Mouse (Mus musculus): ENCODE measurements at regions not wholly inside any gene's neighbourhood (a gene's known extent, or its start where the extent isn't known, plus 50 kb on each side); places are given as distances from the start of the nearest gene placed in this dataset.

DNA sequence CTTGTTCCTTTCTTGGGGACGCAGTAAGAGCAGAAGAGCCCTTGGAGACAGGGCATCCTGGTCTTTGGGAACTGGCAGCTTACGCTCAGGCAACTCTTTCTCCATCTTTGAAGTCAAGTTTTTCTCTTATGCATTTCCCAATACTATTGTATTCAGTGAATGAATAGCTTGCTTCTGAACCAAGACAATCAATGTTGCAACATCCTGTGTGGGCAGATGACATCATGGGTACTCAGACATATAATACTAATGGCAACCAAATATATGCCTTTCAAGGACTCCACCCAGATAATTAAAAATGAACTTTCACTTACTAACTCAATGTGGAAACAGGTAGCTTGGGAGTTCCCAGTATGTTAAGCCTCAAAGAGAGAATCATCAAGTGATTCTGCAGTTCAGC lies 104.6 kb downstream of the Ngf start:
- no peak for DNase-seq

DNA sequence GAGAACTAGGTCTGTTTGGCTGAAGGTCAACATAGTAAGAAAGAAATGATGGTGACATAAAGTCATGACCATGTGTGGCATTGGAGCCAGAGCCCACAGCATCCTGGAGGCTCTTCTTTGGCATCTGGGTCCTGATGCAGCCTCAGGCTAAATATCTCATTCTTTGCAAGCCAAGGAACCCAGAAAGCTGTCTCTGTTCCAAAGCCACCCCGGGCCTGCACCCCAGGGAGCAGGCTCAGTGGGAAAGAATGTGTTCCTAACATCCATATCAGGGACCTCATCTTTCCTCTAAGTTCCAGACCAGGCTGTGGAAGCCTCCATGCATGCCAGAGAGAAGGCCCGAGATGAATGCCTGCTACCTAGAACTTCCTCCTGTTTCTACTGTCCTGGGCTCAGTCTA lies 107.2 kb downstream of the Ngf start:
- no peak for DNase-seq

DNA sequence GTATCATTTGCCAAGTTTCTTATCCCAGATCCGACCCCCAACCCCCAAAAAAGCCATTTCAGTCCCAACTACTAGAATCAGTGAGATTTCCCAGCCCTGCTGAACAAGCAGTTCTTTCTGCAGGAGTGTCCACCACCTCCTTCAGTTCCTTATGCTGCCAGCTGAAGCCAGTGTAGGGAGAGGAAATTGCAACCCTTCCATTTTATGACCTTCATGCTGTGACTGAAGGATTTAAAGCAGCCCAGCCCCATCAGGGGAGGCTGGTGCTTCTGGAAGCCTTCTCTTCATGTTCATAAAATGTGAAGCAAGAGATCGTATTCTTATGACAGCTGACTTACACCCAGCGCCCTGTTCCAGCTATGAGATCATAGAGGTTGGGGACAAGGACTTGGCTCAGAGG lies 112.1 kb downstream of the Ngf start:
- no peak for DNase-seq

DNA sequence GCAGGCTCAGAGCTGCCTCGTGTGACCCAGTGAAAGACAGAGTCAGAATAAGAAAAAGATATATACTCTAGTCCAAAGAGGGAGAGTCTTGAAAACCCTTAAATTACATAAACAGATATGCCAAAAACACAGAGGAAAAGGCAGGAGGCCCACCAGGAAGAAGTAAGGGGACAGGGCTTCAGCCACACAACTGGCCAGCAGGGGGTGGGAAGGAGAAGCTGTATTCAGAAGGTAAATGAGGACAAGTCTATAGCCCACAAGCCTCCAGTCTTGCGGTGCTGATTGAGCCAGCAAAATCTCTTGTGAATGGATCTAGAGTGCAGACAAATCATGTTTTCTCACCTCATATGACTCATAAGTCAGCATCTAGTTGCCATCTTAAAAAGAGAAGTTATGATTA lies 115.4 kb downstream of the Ngf start:
- DNase-seq = no peak

DNA sequence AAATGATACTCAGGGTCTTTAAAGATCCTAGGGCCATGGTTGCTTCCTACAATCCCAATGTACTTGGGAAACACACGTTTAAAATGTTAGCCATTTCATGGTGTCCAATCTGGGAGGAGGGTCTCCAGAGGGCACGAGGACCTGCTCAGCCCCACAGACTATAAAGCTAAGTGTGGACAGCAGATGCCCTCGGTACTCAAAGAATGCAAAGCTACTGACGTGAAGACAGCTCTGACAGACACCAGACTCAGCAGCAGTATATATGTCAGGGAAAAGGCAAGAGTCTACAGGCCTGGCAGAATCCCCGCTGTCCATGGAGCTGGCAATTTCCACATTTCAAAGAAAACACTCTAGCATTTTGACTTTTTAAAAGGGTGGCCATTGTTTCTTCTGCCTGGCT lies 116.5 kb downstream of the Ngf start:
- DNase-seq = no peak

DNA sequence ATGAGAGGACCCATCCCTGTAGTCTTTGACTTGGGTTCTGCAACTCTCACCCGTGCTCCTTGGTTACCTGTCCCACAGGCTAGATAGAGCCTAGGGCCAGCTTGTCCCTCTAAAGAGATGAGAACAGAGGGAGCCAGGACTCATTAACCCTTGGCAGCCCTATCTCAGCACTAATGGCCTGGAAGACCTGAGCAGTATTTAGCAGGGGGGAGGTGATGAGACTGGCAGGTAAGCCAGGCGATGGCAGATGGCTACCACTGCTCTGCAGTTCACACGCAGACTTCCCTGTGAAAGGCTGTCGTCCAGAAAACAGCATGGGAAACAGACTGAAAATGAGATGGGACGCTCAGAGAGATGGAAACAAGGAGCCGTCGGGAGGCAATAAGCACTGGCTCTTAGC lies 122.3 kb downstream of the Ngf start:
- DNase-seq = no peak

DNA sequence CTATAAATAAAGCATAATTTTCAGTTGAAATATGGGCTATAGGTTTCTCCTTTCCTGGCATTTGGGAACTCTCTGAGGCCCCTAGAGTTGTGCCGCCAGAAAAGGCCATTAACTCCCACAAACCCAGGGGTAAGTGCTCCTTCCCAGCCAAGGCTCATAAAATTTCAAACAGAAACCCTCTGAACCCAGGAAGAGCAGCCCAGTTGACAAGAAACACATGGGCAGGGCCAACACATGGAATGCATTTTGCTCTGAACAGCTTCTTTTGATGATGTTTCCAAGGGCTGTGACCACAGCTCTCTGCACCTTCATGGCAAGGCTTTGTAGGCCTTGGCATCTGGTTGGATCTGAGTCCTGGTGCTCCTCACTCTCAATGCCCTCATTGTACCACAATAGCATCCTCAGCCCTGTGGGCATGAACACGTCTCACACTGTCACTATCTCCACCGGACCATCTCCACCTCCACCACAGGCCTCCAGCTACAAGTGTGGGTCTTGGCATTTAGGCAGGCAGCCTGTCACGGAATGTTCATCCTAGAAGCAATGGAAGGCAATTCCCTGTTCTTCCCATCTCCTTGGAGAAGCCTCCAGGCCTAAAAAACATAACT lies 127.3 kb downstream of the Ngf start:
- DNase-seq = no peak

DNA sequence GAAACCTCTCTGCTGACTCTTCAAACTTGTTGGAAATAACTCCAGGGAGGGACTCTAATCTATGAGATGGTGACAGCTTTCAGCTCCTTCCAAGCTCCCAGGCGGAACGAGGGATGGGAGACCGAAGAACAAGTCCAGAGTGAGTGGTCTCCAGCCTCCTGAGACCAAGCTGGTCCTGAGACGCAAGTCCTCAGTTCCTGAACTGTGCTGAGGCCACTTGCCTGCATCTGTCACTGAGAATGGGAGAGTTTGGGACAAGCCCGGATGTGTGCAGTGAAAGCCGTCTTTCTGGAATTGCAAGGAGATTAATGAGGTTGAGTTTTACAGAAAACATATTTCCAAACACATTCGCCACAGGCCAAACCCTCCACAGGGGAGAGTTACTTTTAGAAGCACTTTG lies 129.3 kb downstream of the Ngf start:
- DNase-seq = no peak

DNA sequence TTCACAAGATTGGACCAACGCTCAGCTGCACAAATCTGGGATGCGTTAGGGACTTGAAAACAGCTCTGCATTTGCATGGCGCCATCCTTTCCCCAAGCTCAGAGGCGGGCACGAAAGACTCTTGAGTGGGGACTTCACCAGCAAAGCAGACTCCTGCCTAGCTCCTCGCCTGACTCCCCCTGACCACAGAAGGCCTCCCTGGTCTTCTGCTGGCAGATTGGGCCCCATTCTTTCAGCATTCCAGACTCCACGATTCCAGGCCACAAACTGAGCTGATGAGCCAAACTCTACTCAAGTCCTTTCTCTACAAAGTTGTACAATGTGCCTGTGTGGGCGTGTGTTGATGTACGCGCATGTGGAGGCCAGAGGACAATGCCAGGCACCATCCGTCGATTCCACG lies 131.6 kb upstream of the Tspan2 start:
- DNase-seq = no peak

DNA sequence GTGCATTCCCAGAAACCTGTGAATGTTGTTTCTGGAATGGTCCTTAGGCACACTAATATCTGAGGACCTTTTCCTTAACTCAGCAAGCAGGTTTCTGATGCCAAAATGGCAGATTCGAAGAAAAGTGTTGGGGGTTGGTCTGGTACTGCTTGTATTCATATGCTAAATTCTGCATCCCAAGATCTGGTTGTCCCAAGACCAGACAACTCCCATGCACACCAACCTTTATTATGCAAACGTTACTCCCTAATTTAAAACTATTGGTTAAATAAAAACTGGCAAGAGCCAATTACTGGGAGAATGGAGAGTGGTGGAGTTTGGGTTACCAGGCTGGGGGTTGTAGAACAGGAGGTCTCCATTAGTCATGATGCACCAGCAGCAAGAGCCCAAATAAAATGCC lies 129.0 kb upstream of the Tspan2 start:
- DNase-seq = no peak

DNA sequence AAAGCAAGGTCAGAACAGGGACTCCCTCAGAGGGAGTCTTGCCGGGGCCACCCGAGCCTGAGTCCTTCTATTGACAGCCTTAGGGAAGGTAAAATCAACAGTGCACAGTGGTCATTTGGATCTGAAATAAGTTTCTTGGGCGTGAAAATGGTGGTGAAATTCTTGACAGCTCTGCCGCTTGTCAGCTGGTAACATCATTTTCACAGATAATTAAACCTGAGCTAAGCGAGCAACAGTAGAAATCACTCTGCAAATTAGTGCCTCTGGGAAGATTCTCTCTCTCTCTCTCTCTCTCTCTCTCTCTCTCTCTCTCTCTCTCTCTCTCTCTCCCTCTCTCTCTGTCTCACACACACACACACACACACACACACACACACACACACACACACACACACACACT lies 123.4 kb upstream of the Tspan2 start:
- DNase-seq = no peak

DNA sequence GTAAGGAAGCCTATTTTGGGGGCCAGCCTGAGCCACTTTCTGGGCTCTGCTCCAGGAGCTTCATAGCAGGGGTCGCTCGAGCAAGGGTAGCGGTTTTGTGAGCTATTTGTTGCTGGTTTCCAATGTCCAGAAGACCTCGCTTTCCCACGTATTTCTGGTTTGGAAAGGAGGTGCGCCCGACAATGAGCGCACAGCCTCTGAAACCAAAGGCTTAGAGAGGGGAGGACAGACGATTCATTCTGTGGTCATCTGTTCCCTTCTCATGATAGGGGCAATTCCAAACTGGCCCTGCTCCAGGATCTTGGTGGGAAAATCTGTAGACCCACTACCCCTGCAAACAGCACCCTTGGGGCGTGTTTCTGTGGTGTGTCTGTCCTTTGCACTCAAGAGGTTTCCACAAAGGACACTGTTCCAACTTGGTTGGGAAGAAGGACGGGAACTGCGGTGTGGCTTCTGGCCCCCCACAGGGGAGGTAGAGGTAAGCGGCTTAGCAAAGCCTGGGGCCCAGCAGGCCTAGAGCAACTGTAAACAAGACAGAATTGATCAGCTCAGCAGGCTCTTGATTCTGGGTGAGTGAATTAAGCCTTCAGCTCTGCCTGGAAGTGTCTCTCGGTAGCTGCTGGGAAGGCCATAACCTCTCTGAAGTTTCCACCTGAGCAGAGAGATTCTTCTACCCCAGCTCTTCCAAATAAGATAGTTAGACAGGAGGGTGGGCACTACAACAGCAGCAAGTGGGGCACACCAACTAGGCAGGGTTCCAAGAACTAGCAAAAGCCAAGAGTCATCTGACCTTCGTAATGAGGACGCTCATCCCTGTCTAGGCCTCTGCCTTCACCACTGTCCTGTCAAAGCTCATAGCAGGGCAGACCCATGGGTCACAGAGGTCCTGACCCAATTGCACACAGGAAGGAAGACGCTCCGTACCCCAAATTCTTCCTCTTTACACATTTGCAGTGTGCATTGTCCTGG lies 122.6 kb upstream of the Tspan2 start:
- DNase-seq = no peak

DNA sequence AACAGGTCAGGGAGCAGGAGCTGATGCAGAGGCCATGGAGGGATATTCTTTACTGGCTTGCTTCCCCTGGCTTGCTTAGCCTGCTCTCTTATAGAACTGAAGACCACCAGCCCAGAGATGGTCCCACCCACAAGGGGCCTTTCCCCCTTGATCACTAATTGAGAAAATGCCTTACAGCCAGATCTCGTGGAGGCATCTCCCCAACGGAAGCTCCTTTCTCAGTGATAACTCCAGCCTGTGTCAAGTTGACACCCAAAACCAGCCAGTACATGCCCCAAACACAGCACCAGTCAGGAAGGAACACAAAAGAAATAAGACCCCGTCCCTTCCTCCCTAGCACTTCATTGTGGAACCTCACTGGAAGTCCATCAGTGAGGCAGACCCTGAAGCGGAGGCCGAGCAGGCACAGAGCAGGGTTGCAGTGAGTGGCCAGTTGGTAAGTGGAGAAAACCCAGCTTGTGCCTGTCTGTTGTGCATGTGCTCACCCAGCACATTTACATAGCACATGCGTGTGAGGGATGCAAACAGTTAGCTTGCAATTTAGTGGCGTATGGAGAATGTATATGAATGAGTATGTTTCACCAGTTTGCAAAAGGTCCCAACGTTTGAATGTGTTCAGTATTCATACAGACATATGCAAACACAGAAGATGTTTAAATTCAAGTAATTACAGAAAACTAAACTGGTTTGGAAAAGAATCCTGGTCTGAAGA lies 114.5 kb upstream of the Tspan2 start:
- no peak for DNase-seq

DNA sequence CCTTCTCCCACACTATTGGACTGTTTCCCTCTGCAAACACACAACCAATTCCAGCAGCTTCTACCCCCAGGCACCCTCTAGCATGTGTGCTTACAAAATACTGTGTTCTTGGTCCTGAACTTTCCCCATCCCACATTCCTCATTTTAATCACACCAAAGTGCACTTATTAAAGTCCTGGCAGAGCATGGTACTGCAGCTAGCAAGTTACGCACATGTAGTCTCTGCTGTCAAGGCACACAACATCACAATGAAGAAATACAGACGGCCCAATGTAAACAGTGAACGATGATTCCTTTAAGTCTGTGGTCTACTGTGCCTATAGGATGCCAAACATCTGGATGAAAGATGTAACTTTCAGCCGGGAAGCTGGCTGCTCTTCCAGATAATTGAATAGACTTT lies 98.3 kb upstream of the Tspan2 start:
- DNase-seq = no peak

DNA sequence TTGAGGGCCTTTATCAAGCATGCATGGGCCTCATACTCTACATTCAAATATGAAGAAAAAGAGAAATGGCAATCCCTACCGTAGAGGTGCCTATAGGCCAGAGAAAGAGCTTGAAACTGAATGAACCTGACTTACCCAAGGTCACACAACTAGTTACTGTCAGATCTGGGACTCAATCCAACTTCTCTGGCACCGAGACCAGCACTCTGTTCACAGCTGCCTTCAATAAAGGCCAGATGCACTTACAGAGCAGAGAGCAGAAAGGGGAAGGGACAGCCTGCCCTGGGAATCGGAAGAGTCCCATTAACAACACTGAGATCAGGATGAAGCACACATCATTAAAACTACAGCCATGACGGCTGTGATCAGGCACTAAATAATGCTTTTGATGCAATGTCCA lies 97.7 kb upstream of the Tspan2 start:
- no peak for DNase-seq

DNA sequence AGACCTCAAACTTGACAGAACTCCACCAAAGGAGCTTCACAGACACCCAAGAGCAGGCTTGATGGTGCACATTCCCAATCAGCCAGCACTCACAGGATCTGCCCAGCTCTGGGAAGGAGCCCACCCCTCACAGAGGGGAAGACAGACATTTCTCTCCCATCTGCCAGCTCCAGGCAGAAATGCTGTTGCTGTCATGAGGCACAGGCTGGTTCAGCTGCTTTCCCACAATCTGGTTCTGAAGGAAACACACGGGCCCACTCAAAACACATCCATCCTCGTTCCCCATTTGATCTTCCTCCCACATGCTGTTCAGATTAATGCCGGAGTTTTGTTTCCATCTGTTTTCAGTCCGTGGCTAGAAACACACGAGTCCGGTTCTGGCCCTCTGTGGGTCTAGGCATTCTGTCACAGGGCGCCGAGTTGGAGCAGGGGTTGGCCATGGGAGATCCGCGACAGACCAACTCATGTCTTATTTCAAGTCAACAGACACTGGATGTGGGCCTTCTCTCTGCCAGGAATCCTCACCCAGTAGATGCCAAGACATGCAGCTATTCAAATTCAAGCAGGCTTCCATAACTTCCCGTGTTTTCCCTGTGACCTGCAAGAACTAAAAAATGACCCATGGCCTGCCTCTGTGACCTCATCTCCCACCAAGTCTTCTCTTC lies 89.9 kb upstream of the Tspan2 start:
- no peak for DNase-seq

DNA sequence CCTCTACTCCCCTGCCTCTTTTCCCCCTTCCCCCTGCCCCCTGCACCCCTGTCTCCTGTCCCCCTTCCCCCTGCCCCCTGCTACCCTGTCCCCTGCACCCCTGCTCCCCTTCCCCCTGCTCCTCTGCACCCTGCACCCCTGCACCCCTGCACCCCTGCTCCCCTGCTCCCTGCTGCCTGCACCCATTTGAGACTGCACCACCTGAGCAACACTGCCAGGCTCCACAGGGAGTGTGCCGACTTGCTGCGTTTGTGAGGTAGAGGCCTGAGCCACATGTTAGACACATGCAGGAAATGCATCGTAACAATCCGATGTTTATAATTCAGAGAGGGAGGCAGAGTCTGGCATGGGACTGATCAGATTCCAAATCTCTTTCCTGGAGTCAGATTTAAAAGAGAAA lies 85.9 kb upstream of the Tspan2 start:
- DNase-seq = no peak

DNA sequence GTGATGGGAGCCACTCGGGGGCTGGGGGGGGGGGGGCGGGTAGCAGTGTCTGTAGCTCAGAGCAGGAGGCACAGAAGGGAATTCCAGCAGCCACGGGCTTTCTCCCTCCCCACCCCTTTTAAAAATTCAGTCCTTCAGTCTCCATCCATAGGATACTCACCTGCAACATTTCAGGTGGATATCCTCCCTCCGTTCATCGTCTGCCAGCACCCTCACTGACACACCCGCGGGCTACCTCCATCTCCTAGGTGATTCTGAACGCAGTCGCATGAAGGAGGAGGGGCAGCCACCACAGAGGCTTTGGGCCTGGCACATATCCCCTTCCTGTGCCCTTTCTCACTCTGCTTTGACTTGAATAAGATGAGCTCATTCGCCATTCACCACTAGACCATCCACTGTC lies 79.4 kb upstream of the Tspan2 start:
- no peak for DNase-seq

DNA sequence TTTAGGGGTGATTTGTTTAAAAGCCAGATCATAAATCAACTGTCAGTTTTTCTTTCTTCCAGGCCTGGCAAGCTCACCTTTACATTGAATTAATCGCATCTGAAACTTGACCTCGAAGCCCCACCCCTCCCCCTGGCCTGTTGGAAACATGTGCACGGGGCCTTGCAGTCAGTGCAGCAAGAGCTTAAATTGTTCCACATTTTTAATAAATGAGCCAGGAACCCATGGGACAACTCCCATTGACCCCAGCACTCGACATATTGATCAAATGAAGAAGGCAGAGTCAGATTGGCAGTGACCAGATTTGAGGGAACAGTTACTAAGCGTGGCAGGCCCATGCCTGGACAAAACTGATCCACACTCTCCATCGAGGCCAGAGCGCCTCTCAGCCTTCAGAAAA lies 77.2 kb upstream of the Tspan2 start:
- no peak for DNase-seq

DNA sequence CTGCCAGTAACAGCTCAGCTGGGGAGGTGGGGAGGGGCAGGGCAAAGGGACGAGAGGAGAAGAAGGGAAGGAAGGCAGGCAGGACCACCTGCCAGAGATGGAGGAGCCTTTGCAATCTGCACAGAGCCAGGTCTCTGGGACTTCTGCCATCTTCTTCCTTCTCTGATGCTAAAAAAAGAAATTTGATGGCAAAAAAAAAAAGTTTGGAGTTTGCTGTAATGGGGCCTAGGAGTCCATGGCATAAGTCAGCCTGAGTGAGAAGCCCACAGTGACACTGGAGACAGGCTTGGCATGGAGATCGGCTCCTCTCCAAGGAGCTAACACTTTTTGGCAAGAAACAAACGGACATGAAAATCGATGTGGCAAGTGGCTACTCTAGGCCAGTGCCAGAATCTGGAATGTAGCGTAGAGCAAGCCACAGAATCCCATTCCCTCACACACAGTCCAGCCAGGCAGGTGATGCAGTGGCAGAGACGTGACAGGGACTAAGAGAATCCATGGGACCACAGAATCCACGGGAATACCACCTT lies 76.7 kb upstream of the Tspan2 start:
- no peak for DNase-seq

DNA sequence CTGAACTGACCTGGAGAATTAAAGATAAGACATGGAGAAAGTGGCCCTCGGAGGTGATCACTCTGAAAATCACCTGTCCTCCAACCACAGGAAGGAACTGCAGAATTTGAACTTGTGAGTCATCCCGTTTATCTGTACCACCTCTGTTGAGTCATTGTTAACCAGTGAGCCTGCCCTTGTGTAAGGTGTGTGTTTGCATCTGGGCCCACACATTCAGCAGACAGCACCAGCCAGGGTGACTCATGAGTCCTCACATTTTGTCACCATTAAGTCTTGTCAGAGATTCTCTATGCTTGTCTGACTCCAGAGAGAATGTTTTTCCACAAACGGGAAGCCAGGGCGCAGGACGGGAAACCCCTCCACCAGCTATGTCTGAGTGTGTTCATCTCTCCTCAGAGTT lies 75.0 kb upstream of the Tspan2 start:
- no peak for DNase-seq

DNA sequence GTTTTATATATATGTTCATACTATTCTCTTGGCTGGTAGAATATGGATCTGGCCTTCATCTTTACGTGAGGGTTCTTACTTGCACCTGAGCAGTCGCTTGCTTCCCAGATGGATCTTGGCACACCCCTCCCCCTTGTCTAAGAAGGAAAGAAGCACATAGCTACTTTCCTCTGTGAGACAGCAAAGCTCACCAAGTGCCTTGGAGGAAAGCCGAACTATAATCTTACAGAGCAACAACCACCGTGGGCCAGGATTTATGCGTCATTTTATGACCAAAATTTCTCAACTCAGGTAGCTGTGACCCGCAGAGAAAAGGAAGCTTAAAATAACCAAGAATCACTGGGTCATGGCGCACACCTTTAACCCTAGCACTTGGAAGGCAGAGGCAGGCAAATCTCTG lies 73.0 kb upstream of the Tspan2 start:
- DNase-seq = no peak

DNA sequence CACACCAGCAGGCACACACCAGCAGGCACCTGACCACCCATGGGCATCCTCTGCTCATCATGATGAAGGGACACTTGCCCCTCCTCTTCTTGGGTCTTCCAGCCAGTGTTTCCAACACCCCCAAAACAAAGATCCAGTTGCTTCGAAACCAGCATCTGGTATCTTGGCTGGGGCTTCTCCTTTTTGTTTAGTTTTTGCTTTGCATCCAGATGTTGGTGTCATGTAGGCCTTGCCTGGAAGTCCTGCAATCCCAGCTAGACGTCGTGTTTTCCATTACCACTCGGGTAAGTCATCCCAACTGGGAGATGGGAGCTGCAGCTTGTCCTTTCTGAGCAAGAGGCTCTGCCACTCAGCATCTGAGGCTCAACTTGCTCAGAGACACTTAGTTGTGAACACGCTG lies 70.6 kb upstream of the Tspan2 start:
- no peak for DNase-seq
